Mouse (Mus musculus) forebrain, embryonic 14.5 days (tissue): ENCODE data around the gene Pnrc2. TPM values are rescaled to one million over a fixed set of nuclear protein-coding genes. Genes with fewer than 3 reads are reported as not detected.
A peak's percentile ranks its signal among the peaks of the same experiment; 100 is the strongest.

Experiments used
- ATAC-seq: fragments of 200-750 bp; cut with Nextera tagmentation; 2 replicates; pipeline ENCODE4 v1.8.0; 2017; ENCODE audit warnings: mild to moderate bottlenecking, moderate library complexity
- DNase-seq: peaks from one replicate; pipeline ENCODE4 v3.0.0-alpha.2; 2015; ENCODE audit warnings: low spot score
- H3K27ac ChIP-seq: fragments of 300-500 bp; sonication (generic); 2 replicates; pipeline ENCODE4 v1.5.1; 2014; ENCODE audit warnings: low read depth, mild to moderate bottlenecking, control low read depth, low read length, moderate library complexity
- H3K27me3 ChIP-seq: fragments of 300-500 bp; sonication (generic); replicated peaks from 2 replicates; pipeline ENCODE4 v1.6.1; 2014; ENCODE audit warnings: low read length, control low read depth, mixed read lengths; ENCODE audit not compliant: control insufficient read depth, insufficient read depth
- H3K36me3 ChIP-seq: fragments of 300-500 bp; sonication (generic); 2 replicates; pipeline ENCODE4 v1.6.1; 2014; ENCODE audit warnings: low read length, control low read depth; ENCODE audit not compliant: control insufficient read depth, insufficient read depth
- H3K4me1 ChIP-seq: fragments of 300-500 bp; sonication (generic); 2 replicates; pipeline ENCODE4 v1.6.1; 2014; ENCODE audit warnings: antibody characterized with exemption, low read length, control low read depth; ENCODE audit not compliant: control insufficient read depth, insufficient read depth
- H3K4me2 ChIP-seq: fragments of 300-500 bp; sonication (generic); 2 replicates; pipeline ENCODE4 v1.6.1; 2014; ENCODE audit warnings: mild to moderate bottlenecking, control low read depth, low read length
- H3K4me3 ChIP-seq: fragments of 300-500 bp; sonication (generic); 2 replicates; pipeline ENCODE4 v1.5.1; 2014; ENCODE audit warnings: low read depth, low read length, control low read depth
- H3K9ac ChIP-seq: fragments of 300-500 bp; sonication (generic); 2 replicates; pipeline ENCODE4 v1.6.1; 2014; ENCODE audit warnings: mild to moderate bottlenecking, low read length, control low read depth, moderate library complexity
- H3K9me3 ChIP-seq: fragments of 300-500 bp; sonication (generic); replicated peaks from 2 replicates; pipeline ENCODE4 v1.6.1; 2016; ENCODE audit warnings: low read length, control low read depth, mixed read lengths; ENCODE audit not compliant: control insufficient read depth
- WGBS: fragments of 180-500 bp; shearing (Covaris S2); extraction: QIAGEN DNeasy Blood & Tissue Kit; methylation state at CpG from one replicate; pipeline ENCODE4 v1.1.7; 2014; 5-methylcytosine and 5-hydroxymethylcytosine counted together
- polyA plus RNA-seq: library from polyadenylated mRNA; unstranded; fragments of >200 nt; fragmentation: Nextera tagmentation; extraction: Ambion mirVana; gene quantifications from 2 replicates; pipeline ENCODE4 v1.2.1, GENCODE M21; 2014

Pnrc2 gene
- polyA plus RNA-seq, 1 experiment from 2014 or later, result 165 TPM

- ATAC-seq, result no peak
- Histone ChIP-seq H3K36me3 (no peaks in the 10 kb centered on the region), H3K4me2 (no peak overlapping the region), H3K4me3 (no peak overlapping the region), H3K27me3 (no peaks in the 10 kb centered on the region), H3K9ac (no peak overlapping the region), H3K9me3 (no peaks in the 10 kb centered on the region), H3K4me1 (no peaks in the 10 kb centered on the region), H3K27ac (no peak overlapping the region)
- no peak for DNase-seq
- 43% methylated on average over 6 of the region's 6 CpGs for WGBS
Measured at GRCm38 (mm10) chr4:135884531-135884930, 10.9 kb upstream of the Pnrc2 start.

- Histone ChIP-seq H3K4me2 (no peak overlapping the region), H3K4me1 (no peaks in the 10 kb centered on the region), H3K27ac (no peak overlapping the region), H3K9ac (no peak overlapping the region), H3K27me3 (no peaks in the 10 kb centered on the region), H3K4me3 (no peak overlapping the region), H3K36me3 (no peaks in the 10 kb centered on the region), H3K9me3 (no peaks in the 10 kb centered on the region)
- WGBS, result 69% methylated on average over 7 of the region's 7 CpGs
- DNase-seq (no peak), ATAC-seq (no peak)
Measured at GRCm38 (mm10) chr4:135883881-135884516, 10.3 kb upstream of the Pnrc2 start.

GRCm38 (mm10) chr4:135883401-135883851, 9.8 kb upstream of the Pnrc2 start:
- no peak overlapping the region for H3K9ac ChIP-seq
- no peaks in the 10 kb centered on the region for H3K9me3 ChIP-seq
- H3K27ac ChIP-seq, result no peak overlapping the region
- WGBS, result 42% methylated on average over 10 of the region's 10 CpGs
- no peak overlapping the region for H3K4me3 ChIP-seq
- H3K4me2 ChIP-seq, result no peak overlapping the region
- DNase-seq (no peak), ATAC-seq (no peak)
- no peaks in the 10 kb centered on the region for H3K27me3 ChIP-seq
- no peaks in the 10 kb centered on the region for H3K36me3 ChIP-seq
- H3K4me1 ChIP-seq, result no peaks in the 10 kb centered on the region

- H3K9ac ChIP-seq, result no peak overlapping the region
- no peak overlapping the region for H3K4me2 ChIP-seq
- no peaks in the 10 kb centered on the region for H3K4me1 ChIP-seq
- no peak for ATAC-seq
- no peak overlapping the region for H3K4me3 ChIP-seq
- no peak overlapping the region for H3K27ac ChIP-seq
- 85% methylated on average over 6 of the region's 6 CpGs for WGBS
- no peaks in the 10 kb centered on the region for H3K36me3 ChIP-seq
- H3K9me3 ChIP-seq, result no peaks in the 10 kb centered on the region
- no peaks in the 10 kb centered on the region for H3K27me3 ChIP-seq
- DNase-seq, result no peak
Measured at GRCm38 (mm10) chr4:135882023-135882422, 8.4 kb upstream of the Pnrc2 start.

- 84% methylated on average over 10 of the region's 10 CpGs for WGBS
- DNase-seq (no peak), ATAC-seq (no peak)
- Histone ChIP-seq H3K9me3 (no peaks in the 10 kb centered on the region), H3K4me3 (no peak overlapping the region), H3K9ac (no peak overlapping the region), H3K27ac (no peak overlapping the region), H3K4me1 (peaks cover 13% of the 10 kb centered on the region), H3K27me3 (no peaks in the 10 kb centered on the region), H3K36me3 (no peaks in the 10 kb centered on the region), H3K4me2 (no peak overlapping the region)
Measured at GRCm38 (mm10) chr4:135880576-135880975, 6.9 kb upstream of the Pnrc2 start.

- Histone ChIP-seq H3K9ac (no peak overlapping the region), H3K9me3 (no peaks in the 10 kb centered on the region), H3K27me3 (no peaks in the 10 kb centered on the region), H3K27ac (no peak overlapping the region), H3K4me1 (peaks cover 17% of the 10 kb centered on the region), H3K36me3 (no peaks in the 10 kb centered on the region), H3K4me3 (no peak overlapping the region), H3K4me2 (no peak overlapping the region)
- ATAC-seq (no peak), DNase-seq (no peak)
- 93% methylated on average over 6 of the region's 6 CpGs for WGBS
Measured at GRCm38 (mm10) chr4:135880018-135880417, 6.4 kb upstream of the Pnrc2 start.

- H3K36me3 ChIP-seq, result no peaks in the 10 kb centered on the region
- H3K9ac ChIP-seq, result no peak overlapping the region
- H3K9me3 ChIP-seq, result no peaks in the 10 kb centered on the region
- H3K4me1 ChIP-seq, result peaks cover 23% of the 10 kb centered on the region
- no peak for ATAC-seq
- 82% methylated on average over 6 of the region's 6 CpGs for WGBS
- H3K27ac ChIP-seq, result no peak overlapping the region
- H3K4me3 ChIP-seq, result no peak overlapping the region
- no peak for DNase-seq
- no peak overlapping the region for H3K4me2 ChIP-seq
- no peaks in the 10 kb centered on the region for H3K27me3 ChIP-seq
Measured at GRCm38 (mm10) chr4:135879021-135879420, 5.4 kb upstream of the Pnrc2 start.

GRCm38 (mm10) chr4:135877742-135878141, 4.1 kb upstream of the Pnrc2 start:
- no peaks in the 10 kb centered on the region for H3K27me3 ChIP-seq
- DNase-seq, result peak; percentile 53
- no peak overlapping the region for H3K9ac ChIP-seq
- whole genome bisulfite sequencing, result 69% methylated on average over 2 of the region's 2 CpGs
- H3K36me3 ChIP-seq, result no peaks in the 10 kb centered on the region
- H3K9me3 ChIP-seq, result no peaks in the 10 kb centered on the region
- H3K4me1 ChIP-seq, result peaks cover 23% of the 10 kb centered on the region
- ATAC-seq, result no peak
- no peak overlapping the region for H3K4me2 ChIP-seq
- no peak overlapping the region for H3K4me3 ChIP-seq
- no peak overlapping the region for H3K27ac ChIP-seq

GRCm38 (mm10) chr4:135876583-135877020, 3.0 kb upstream of the Pnrc2 start:
- peaks cover 7% of the 10 kb centered on the region for H3K36me3 ChIP-seq
- H3K9ac ChIP-seq, result peak overlapping the region; percentile 55
- no peaks in the 10 kb centered on the region for H3K9me3 ChIP-seq
- H3K4me1 ChIP-seq, result peaks cover 31% of the 10 kb centered on the region
- H3K27ac ChIP-seq, result no peak overlapping the region
- ATAC-seq (no peak), DNase-seq (peak; percentile 73)
- H3K4me2 ChIP-seq, result peak overlapping the region; percentile 42
- no peaks in the 10 kb centered on the region for H3K27me3 ChIP-seq
- WGBS, result 2% methylated on average over 16 of the region's 16 CpGs
- H3K4me3 ChIP-seq, result 0 out of 2 replicates have a peak overlapping the region, but pooled peaks have one; percentile 3
